Mouse (Mus musculus) heart, postnatal 36 days (tissue): ENCODE data around the gene Slc2a9. TPM values are rescaled to one million over a fixed set of nuclear protein-coding genes. Genes with fewer than 3 reads are reported as not detected.

Experiments used
- DNase-seq, 2 experiments: peaks; one replicate each; pipeline ENCODE4 v3.0.0; 2021 to 2022
- intact Hi-C: fragments of 180-260 bp; cut with DNase I; formaldehyde crosslinking; loops from one replicate; pipeline ENCODE4 v1.15.1; 2025
- total RNA-seq, 2 experiments: library from RNA; stranded (reverse); gene quantifications; 2 replicates each; pipeline ENCODE4 v1.2.3; 2021

The Slc2a9 gene
- total RNA-seq, 2 experiments from 2014 or later, result 1.4 to 2.3 TPM

DNA sequence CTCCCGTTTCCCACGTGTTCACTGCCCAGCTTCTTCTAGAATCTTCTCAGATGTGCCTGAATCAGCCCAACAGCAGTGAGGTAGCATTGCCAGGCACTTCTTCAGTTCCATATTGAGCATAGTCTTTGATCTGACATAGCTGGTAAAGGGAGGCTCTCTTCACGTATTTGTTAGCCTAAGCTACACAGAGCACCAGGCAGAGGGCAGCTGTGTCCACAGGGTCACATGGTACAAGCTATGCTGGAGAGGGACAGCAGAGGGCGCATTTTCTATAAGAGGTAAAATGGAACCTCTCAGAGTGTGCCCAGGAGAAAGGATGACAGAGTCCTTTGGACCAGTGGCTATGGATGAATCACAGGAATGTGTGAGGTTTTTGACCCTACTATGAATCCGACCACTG lies 194.1 kb downstream of the Slc2a9 start:
- intact Hi-C loops, result no loop called here
- peak; percentile 13 to 51 for DNase-seq

DNA sequence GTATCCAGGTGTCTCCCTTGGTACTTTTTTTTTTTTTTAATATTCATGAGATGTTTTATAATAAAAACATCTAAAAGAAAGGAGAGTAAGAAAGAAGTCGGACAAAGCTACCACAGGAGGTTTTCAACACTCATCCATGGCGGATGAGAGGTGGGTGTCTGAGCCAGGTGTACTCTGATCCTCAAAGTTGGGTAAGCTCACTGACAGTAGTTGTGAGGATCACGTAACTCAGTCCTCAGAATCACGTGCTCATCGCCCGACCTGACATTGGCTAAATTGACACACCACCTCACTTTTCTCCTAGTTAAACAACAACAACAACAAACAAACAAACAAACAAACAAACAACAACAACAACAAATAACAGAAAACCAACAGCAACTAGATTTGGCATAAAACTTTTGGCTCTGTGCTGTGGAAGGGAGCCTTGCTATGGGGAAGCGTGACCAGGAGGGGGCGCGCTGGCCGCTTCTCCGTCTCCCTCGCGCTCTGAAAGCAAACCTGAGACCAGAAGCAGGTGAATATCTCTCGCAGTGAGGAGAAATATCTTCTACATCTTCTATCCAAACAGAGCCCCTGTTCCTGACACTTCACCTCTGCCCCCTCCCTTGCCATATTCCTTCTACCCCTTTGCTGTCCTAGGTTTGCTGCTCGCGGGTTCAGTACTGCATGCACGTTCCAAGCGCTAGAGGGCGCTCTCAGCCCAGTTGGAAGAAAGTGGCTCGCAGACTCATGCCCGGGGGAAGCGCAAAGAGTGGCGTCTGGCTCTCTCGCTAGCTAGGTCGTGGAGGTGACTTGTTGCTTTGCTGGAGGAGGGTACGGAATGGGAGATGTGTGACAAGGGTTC lies 195.5 kb downstream of the Slc2a9 start:
- DNase-seq, result peak; percentile 91 to 92
- intact Hi-C loops, result loop anchor here (1.0 to 2.0 kb wide), 4 partner anchors 163 to 325 kb away; no protein-coding TSS in a partner anchor

DNA sequence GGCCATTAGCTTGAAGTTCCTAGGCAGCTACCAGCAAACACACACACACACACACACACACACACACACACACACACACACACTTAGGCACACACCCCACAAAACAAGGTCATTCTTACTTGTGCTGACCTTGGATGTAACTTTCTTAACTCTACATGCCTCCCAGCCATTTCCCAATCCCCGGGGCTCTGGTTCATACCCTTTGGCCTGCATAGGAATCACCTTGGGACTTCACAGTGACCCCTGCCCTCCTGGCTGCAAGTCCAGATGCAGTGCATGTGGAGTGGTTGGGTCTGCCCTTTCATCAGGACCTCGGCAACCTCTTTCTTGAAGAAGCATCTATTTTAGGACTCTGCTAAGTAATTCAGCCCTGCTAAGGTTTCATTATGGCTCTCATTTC lies 197.7 kb downstream of the Slc2a9 start:
- intact Hi-C loops, result no loop called here
- no peak for DNase-seq

DNA sequence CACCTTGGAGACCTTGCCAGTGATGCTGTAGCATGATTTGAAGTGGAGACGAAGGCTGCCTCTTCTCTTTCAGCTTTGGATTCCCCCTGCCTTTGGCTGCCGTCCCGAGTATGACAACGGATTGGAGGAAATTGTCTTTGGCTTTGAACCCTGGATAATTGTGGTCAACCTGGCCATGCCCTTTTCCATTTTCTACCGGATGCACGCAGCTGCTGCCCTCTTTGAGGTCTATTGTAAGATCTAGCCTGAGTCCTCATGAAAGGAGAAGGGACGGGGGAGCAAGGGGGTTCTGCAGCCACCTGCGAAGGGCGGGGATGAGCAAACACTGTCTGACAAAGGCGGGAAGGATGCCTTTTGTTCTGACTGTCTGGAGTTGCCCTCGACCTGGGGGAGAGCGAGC lies 200.3 kb downstream of the Slc2a9 start:
- intact Hi-C loops, result no loop called here
- DNase-seq, result no peak

DNA sequence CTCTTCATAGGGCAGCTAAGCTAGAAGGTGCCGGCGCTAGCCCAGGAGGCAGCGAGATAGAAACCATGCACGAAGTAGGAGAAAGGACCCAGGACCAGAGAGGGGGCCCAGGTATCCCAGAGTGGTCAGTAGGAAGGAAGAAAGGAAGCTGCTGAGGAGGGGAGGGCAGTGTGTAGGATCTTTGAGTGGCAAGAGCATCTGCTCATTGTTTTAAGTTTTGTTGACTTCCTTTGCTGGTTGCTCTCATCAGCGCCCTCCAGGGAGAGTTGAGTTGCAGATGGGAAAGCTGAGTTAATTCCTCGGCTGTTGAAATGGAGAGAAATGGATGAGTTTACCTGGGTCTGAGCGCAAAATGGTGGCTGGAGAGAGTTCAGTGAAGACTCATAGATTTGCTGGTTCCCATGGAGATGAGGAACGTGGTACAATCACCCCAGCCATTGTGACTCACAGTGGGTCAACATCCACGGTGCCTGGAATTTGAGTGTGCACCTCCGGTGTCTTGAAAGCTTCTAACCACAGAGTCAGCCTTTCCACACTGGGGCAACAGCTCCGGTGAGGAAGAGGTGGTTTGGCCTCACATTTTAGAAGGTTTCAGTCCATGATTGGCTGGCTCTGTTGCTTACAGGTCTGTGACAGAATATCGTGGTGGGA lies 201.1 kb downstream of the Slc2a9 start:
- no peak for DNase-seq
- intact Hi-C loops, result no loop called here

Other genes with a start within 250 kb of the Slc2a9 start
- 10 to 100 TPM; 15.6 to 15.8 TPM for gene Tmem128, start 243.0 kb downstream of the Slc2a9 start, total RNA-seq
- gene Otop1, start 227.2 kb downstream of the Slc2a9 start, total RNA-seq, result 1 to 10 TPM in 1 of 2 experiments, under 1 TPM in 1; 0.16 to 1.1 TPM
- gene Drd5, start 183.8 kb downstream of the Slc2a9 start, total RNA-seq, result not detected
- gene Wdr1, start 60.1 kb upstream of the Slc2a9 start, total RNA-seq, result 100 to 1,000 TPM; 111 to 113 TPM
- gene Zfp518b, start 181.7 kb upstream of the Slc2a9 start, total RNA-seq, result 1 to 10 TPM; 4.2 to 6.4 TPM